Mouse (Mus musculus): Measurements from ENCODE around the gene Scaper. TPM values are rescaled to one million over a fixed set of nuclear protein-coding genes. Genes with fewer than 3 reads are reported as not detected.

Scaper gene
- polyA plus RNA-seq, 1 experiment from 2014 or later = 9.4 TPM

DNA sequence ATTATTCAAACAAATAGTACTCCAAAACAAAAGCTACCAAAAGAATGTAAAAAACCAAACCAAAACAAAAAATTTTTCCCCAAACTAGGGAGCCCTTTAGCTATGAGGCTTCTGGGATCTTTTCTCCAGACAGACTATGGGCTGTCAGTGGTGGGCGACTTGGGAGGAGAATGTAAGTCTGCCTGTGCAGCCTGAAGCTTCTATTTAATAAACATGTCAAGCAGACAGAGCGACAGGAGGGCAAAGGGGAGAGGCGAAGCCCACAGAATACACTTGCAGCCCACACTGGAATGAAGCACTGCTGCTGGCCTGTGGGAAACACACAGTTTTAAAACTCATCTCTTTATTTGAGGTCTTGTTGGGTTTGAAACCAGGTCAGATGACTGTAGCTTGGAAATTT lies 356.5 kb downstream of the Scaper start:
- Histone ChIP-seq H3K4me3 (replicated peaks; ENCODE audit: low read depth, low read length) (no peak overlapping the region), H3K4me1 (replicated peaks; ENCODE audit: insufficient read depth, low read length) (no peaks in the 10 kb centered on the region), H3K9me3 (replicated peaks; ENCODE audit: low read length) (no peaks in the 10 kb centered on the region), H3K27me3 (ENCODE audit: insufficient read depth, low read length) (no peaks in the 10 kb centered on the region), H3K36me3 (ENCODE audit: insufficient read depth, low read length) (no peaks in the 10 kb centered on the region), H3K4me2 (ENCODE audit: low read length) (no peak overlapping the region), H3K27ac (no peak overlapping the region), H3K9ac (ENCODE audit: low read depth, low read length) (no peak overlapping the region)
- no peak for DNase-seq (ENCODE audit: low spot score)
- 40% methylated on average over 3 of the region's 3 CpGs for WGBS
- ATAC-seq (replicated peaks; ENCODE audit: low FRiP score, low read depth) = no peak
- no peak for TF ChIP-seq CTCF (IDR thresholded peaks at IDR 0.05; ENCODE audit: low read depth)

DNA sequence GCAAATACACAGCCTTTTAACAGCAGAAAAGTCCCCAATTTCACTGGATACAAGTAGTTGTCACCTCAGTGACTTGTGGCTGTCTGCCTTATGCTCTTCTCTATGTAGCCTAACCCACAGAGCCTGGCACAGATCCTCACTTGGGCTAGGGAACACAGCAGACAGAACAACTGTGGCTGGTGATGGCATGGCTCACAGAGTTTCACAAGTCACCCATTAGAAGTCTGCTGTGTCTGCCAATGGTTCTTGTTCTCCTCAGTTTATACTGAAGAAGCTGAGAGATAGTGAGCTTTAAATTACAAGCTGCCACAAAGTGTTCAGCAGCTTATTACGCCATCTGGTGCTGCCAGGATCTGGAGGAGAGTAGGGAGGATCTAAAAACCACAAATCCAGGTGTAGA lies 361.3 kb downstream of the Scaper start:
- 72% methylated on average over 1 of the region's 1 CpGs for WGBS
- no peaks in the 10 kb centered on the region for H3K4me1 ChIP-seq (replicated peaks; ENCODE audit: insufficient read depth, low read length)
- TF ChIP-seq CTCF (IDR thresholded peaks at IDR 0.05; ENCODE audit: low read depth) = no peak
- DNase-seq (ENCODE audit: low spot score) (no peak), ATAC-seq (replicated peaks; ENCODE audit: low FRiP score, low read depth) (no peak)
- no peak overlapping the region for H3K4me2 ChIP-seq (ENCODE audit: low read length)
- H3K9ac ChIP-seq (ENCODE audit: low read depth, low read length) = no peak overlapping the region
- H3K27ac ChIP-seq = no peak overlapping the region
- H3K27me3 ChIP-seq (ENCODE audit: insufficient read depth, low read length) = no peaks in the 10 kb centered on the region
- H3K36me3 ChIP-seq (ENCODE audit: insufficient read depth, low read length) = no peaks in the 10 kb centered on the region
- no peak overlapping the region for H3K4me3 ChIP-seq (replicated peaks; ENCODE audit: low read depth, low read length)
- H3K9me3 ChIP-seq (replicated peaks; ENCODE audit: low read length) = no peaks in the 10 kb centered on the region

DNA sequence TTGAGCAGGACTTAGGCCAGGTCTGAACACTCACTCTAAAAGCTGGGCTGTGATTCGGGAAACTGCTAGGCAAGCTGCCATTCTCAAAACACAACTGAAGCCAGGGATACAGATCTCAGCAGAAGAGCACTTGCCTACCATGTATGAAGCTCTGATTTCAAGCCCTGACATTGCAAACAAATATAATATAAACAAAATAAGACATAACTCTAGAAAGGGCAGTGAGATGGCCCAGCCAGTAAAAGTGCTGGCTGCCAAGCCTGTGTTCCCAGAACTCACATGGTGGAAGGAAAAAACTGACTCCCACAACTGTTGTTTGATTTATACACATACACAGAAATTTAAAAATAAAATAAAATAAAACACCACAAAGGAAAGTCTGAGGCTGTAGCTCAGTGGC lies 366.8 kb downstream of the Scaper start:
- TF ChIP-seq CTCF (IDR thresholded peaks at IDR 0.05; ENCODE audit: low read depth) = no peak
- H3K36me3 ChIP-seq (ENCODE audit: insufficient read depth, low read length) = no peaks in the 10 kb centered on the region
- H3K4me2 ChIP-seq (ENCODE audit: low read length) = no peak overlapping the region
- DNase-seq (ENCODE audit: low spot score) (no peak), ATAC-seq (replicated peaks; ENCODE audit: low FRiP score, low read depth) (no peak)
- no peak overlapping the region for H3K4me3 ChIP-seq (replicated peaks; ENCODE audit: low read depth, low read length)
- 70% methylated on average over 1 of the region's 1 CpGs for WGBS
- no peaks in the 10 kb centered on the region for H3K4me1 ChIP-seq (replicated peaks; ENCODE audit: insufficient read depth, low read length)
- H3K9ac ChIP-seq (ENCODE audit: low read depth, low read length) = no peak overlapping the region
- no peaks in the 10 kb centered on the region for H3K9me3 ChIP-seq (replicated peaks; ENCODE audit: low read length)
- no peaks in the 10 kb centered on the region for H3K27me3 ChIP-seq (ENCODE audit: insufficient read depth, low read length)
- no peak overlapping the region for H3K27ac ChIP-seq

DNA sequence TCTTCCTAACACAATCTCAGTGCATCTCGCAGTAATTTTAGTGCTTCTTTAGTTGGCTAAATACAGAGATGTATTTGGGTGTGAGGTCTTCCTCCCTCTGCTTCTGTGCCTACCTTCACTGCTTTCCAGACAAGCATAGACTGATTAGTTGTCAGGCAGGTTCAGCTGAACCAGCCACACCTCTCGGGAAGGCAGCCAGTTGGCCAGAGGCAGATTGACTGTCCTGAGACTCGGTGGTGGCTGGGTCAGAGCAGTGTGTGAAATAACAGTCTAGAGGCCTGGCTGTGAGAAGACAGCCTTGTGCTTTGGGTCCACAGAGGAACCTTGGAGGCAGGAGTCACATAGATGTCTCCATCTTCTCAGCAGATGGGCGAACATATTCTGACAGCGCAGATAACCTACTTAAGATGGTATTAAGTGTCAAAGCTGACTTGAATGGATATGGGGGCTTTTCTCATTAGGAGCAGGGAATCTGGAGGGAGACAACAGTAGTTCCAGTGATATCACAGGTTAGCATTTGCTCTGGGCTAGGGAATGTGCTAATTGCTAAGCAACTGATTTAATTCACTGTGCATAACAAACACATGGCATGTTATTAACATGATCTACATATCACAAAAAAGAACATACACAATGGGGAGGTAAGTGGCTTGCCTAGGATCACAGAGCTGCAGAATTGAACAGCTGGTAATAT lies 369.3 kb downstream of the Scaper start:
- ATAC-seq (replicated peaks; ENCODE audit: low FRiP score, low read depth) (no peak), DNase-seq (ENCODE audit: low spot score) (no peak)
- TF ChIP-seq CTCF (IDR thresholded peaks at IDR 0.05; ENCODE audit: low read depth) = no peak
- no peak overlapping the region for H3K27ac ChIP-seq
- no peak overlapping the region for H3K4me3 ChIP-seq (replicated peaks; ENCODE audit: low read depth, low read length)
- no peaks in the 10 kb centered on the region for H3K36me3 ChIP-seq (ENCODE audit: insufficient read depth, low read length)
- 61% methylated on average over 5 of the region's 5 CpGs for WGBS
- H3K9ac ChIP-seq (ENCODE audit: low read depth, low read length) = no peak overlapping the region
- no peak overlapping the region for H3K4me2 ChIP-seq (ENCODE audit: low read length)
- H3K9me3 ChIP-seq (replicated peaks; ENCODE audit: low read length) = no peaks in the 10 kb centered on the region
- H3K27me3 ChIP-seq (ENCODE audit: insufficient read depth, low read length) = no peaks in the 10 kb centered on the region
- no peaks in the 10 kb centered on the region for H3K4me1 ChIP-seq (replicated peaks; ENCODE audit: insufficient read depth, low read length)

DNA sequence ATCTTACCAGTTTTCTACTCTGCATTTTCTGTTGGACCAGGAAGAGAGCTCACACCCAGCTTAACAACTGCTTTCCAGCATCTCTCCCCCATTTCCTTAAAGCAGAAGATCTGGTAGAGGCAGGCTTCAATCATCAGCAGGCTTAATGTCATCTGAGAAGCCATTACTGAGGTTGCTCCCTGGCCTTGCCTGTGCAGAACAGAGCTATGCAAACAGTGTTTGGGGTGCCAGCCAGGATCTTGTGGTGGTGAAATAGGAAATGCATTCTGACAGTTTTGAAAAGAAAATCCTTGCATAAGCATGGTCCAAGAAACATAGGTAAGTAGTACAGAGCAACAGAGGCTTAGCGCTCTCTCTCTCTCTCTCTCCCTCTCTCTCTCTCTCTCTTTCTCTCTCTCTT lies 377.0 kb downstream of the Scaper start:
- 100% methylated on average over 1 of the region's 1 CpGs for WGBS
- no peaks in the 10 kb centered on the region for H3K27me3 ChIP-seq (ENCODE audit: insufficient read depth, low read length)
- H3K9me3 ChIP-seq (replicated peaks; ENCODE audit: low read length) = no peaks in the 10 kb centered on the region
- no peak overlapping the region for H3K4me2 ChIP-seq (ENCODE audit: low read length)
- no peak overlapping the region for H3K4me3 ChIP-seq (replicated peaks; ENCODE audit: low read depth, low read length)
- H3K36me3 ChIP-seq (ENCODE audit: insufficient read depth, low read length) = no peaks in the 10 kb centered on the region
- no peak overlapping the region for H3K9ac ChIP-seq (ENCODE audit: low read depth, low read length)
- no peaks in the 10 kb centered on the region for H3K4me1 ChIP-seq (replicated peaks; ENCODE audit: insufficient read depth, low read length)
- ATAC-seq (replicated peaks; ENCODE audit: low FRiP score, low read depth) (no peak), DNase-seq (ENCODE audit: low spot score) (no peak)
- no peak overlapping the region for H3K27ac ChIP-seq
- TF ChIP-seq CTCF (IDR thresholded peaks at IDR 0.05; ENCODE audit: low read depth) = no peak

DNA sequence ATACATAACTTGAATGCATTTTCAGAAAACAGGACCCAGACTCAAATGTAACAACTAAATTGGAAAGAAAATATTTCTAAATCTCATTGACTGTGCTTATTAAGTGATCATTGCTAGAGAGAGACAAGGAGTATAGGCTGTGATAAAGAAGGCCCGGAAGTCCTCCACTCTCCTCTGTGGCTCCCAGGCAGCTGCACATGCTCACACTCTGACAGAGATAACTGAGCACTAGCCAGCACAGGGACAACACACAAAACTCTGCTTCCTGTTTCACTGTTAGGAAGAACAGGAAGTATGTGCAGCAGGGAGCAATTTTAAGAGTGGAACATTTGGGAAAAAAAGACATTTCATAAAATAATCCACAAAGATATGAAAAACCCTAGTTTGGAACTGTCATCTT lies 382.9 kb downstream of the Scaper start:
- ATAC-seq (replicated peaks; ENCODE audit: low FRiP score, low read depth) (no peak), DNase-seq (ENCODE audit: low spot score) (no peak)
- Histone ChIP-seq H3K4me1 (replicated peaks; ENCODE audit: insufficient read depth, low read length) (no peaks in the 10 kb centered on the region), H3K36me3 (ENCODE audit: insufficient read depth, low read length) (no peaks in the 10 kb centered on the region), H3K4me2 (ENCODE audit: low read length) (no peak overlapping the region), H3K9me3 (replicated peaks; ENCODE audit: low read length) (no peaks in the 10 kb centered on the region), H3K9ac (ENCODE audit: low read depth, low read length) (no peak overlapping the region), H3K27me3 (ENCODE audit: insufficient read depth, low read length) (no peaks in the 10 kb centered on the region), H3K27ac (no peak overlapping the region), H3K4me3 (replicated peaks; ENCODE audit: low read depth, low read length) (no peak overlapping the region)
- TF ChIP-seq CTCF (IDR thresholded peaks at IDR 0.05; ENCODE audit: low read depth) = no peak
- 67% methylated on average over 1 of the region's 1 CpGs for WGBS
